Mouse (Mus musculus) MEL (cell line): ENCODE measurements at regions not wholly inside any gene's neighbourhood (a gene's known extent, or its start where the extent isn't known, plus 50 kb on each side); places are given as distances from the start of the nearest gene placed in this dataset.

Experiments used
- DNase-seq: peaks from one replicate; pipeline ENCODE4 v3.0.0; 2011; ENCODE audit warnings: low read depth, low spot score
- H3K27ac ChIP-seq: 2 replicates; pipeline ENCODE4 v1.5.1; 2012; ENCODE audit warnings: low read depth, mild to moderate bottlenecking, control low read depth, low read length, moderate library complexity; ENCODE audit not compliant: control insufficient read depth
- H3K27me3 ChIP-seq, 2 experiments: fragments of 150-350 bp in 1 of 2; sonication (generic) in 1 of 2; 2 replicates each; pipeline ENCODE4 v1.6.1; 2012; ENCODE audit warnings: low read length in 2 of 2, mild to moderate bottlenecking in 2 of 2, improper control_type of control experiment in 1 of 2, moderate library complexity in 1 of 2; ENCODE audit not compliant: insufficient read depth in 2 of 2, control insufficient read depth in 1 of 2
- H3K36me3 ChIP-seq, 2 experiments: 2 replicates each; pipeline ENCODE4 v1.6.1; 2012 to 2014; ENCODE audit warnings: low read length in 2 of 2, improper control_type of control experiment in 1 of 2, inconsistent platforms in 1 of 2, mild to moderate bottlenecking in 1 of 2; ENCODE audit not compliant: insufficient read depth in 2 of 2, control insufficient read depth in 1 of 2
- H3K4me1 ChIP-seq, 2 experiments: fragments of 150-350 bp in 1 of 2; sonication (generic) in 1 of 2; 2 replicates each; pipeline ENCODE4 v1.6.1; 2012; ENCODE audit warnings: low read length in 2 of 2, improper control_type of control experiment in 1 of 2, mild to moderate bottlenecking in 1 of 2; ENCODE audit not compliant: insufficient read depth in 2 of 2, control insufficient read depth in 1 of 2
- H3K4me3 ChIP-seq, 2 experiments: fragments of 150-350 bp in 1 of 2; sonication (generic) in 1 of 2; 2 replicates each; pipeline ENCODE4 v1.5.1; 2012; ENCODE audit warnings: low read depth in 2 of 2, low read length in 2 of 2, mild to moderate bottlenecking in 2 of 2, moderate library complexity in 2 of 2, control low read depth in 1 of 2, improper control_type of control experiment in 1 of 2; ENCODE audit not compliant: control insufficient read depth in 1 of 2, insufficient read depth in 1 of 2
- H3K79me2 ChIP-seq: 2 replicates; pipeline ENCODE4 v1.6.1; 2012; ENCODE audit warnings: mild to moderate bottlenecking, low read length, moderate library complexity; ENCODE audit not compliant: control insufficient read depth, poor library complexity, insufficient read depth
- H3K9ac ChIP-seq: 2 replicates; pipeline ENCODE4 v1.6.1; 2012; ENCODE audit warnings: low read depth, mild to moderate bottlenecking, control low read depth, low read length, moderate library complexity; ENCODE audit not compliant: control insufficient read depth, poor library complexity, severe bottlenecking
- H3K9me3 ChIP-seq: fragments of 150-350 bp; sonication (generic); replicated peaks from 2 replicates; pipeline ENCODE4 v1.6.1; 2012; ENCODE audit warnings: mild to moderate bottlenecking, low read length, improper control_type of control experiment, moderate library complexity; ENCODE audit not compliant: insufficient read depth
- CHD1 ChIP-seq: IDR thresholded peaks from 2 replicates; pipeline ENCODE4 v1.6.1; 2012; ENCODE audit warnings: low read depth, mild to moderate bottlenecking, inconsistent platforms, low read length, improper control_type of control experiment
- CHD2 ChIP-seq: IDR thresholded peaks from 2 replicates; pipeline ENCODE4 v1.6.1; 2011; ENCODE audit warnings: low read length, improper control_type of control experiment
- CTCF ChIP-seq, 3 experiments: IDR thresholded peaks in 2 of 3; conservative IDR thresholded peaks in 1 of 3; 2 replicates each; pipeline ENCODE4 v1.5.1; 2011 to 2012; ENCODE audit warnings: low read length in 3 of 3, low read depth in 2 of 3, mild to moderate bottlenecking in 2 of 3, improper control_type of control experiment in 1 of 3, inconsistent platforms in 1 of 3, mixed read lengths in 1 of 3, moderate library complexity in 1 of 3; ENCODE audit not compliant: control insufficient read depth in 1 of 3, insufficient read depth in 1 of 3, poor library complexity in 1 of 3, severe bottlenecking in 1 of 3
- E2F4 ChIP-seq: IDR thresholded peaks from 2 replicates; pipeline ENCODE4 v1.6.1; 2011; ENCODE audit warnings: low read depth, low read length, improper control_type of control experiment, borderline replicate concordance
- EP300 ChIP-seq, 2 experiments: IDR thresholded peaks; 2 replicates each; pipeline ENCODE4 v1.6.1; 2011; ENCODE audit warnings: improper control_type of control experiment in 2 of 2, low read length in 2 of 2, low read depth in 1 of 2, mild to moderate bottlenecking in 1 of 2
- ETS1 ChIP-seq: IDR thresholded peaks from 2 replicates; pipeline ENCODE4 v1.6.1; 2012; ENCODE audit warnings: low read depth, mild to moderate bottlenecking, inconsistent platforms, low read length, improper control_type of control experiment, moderate library complexity
- GABPA ChIP-seq: IDR thresholded peaks from 2 replicates; pipeline ENCODE4 v1.6.1; 2012; ENCODE audit warnings: low read depth, mild to moderate bottlenecking, inconsistent platforms, low read length, improper control_type of control experiment, moderate library complexity
- GATA1 ChIP-seq: IDR thresholded peaks from 2 replicates; pipeline ENCODE4 v1.6.1; 2011; ENCODE audit warnings: low read depth, low read length, improper control_type of control experiment
- JUND ChIP-seq: IDR thresholded peaks from 2 replicates; pipeline ENCODE4 v1.6.1; 2011; ENCODE audit warnings: low read depth, mild to moderate bottlenecking, improper control_type of control experiment, low read length
- MAFK ChIP-seq: IDR thresholded peaks from 2 replicates; pipeline ENCODE4 v1.6.1; 2011; ENCODE audit warnings: low read depth, mild to moderate bottlenecking, low read length, improper control_type of control experiment, borderline replicate concordance
- MAX ChIP-seq: IDR thresholded peaks from 2 replicates; pipeline ENCODE4 v1.6.1; 2011; ENCODE audit warnings: low read length, improper control_type of control experiment
- MEF2A ChIP-seq: IDR thresholded peaks from 2 replicates; pipeline ENCODE4 v1.6.1; 2014; ENCODE audit warnings: low read depth, mild to moderate bottlenecking, inconsistent platforms, low read length, improper control_type of control experiment; ENCODE audit not compliant: poor library complexity, insufficient replicate concordance, severe bottlenecking; ENCODE audit errors: extremely low read depth
- MXI1 ChIP-seq: IDR thresholded peaks from 2 replicates; pipeline ENCODE4 v1.6.1; 2011; ENCODE audit warnings: mild to moderate bottlenecking, low read depth, low read length, improper control_type of control experiment
- MYC ChIP-seq: IDR thresholded peaks from 2 replicates; pipeline ENCODE4 v1.6.1; 2011; ENCODE audit warnings: low read depth, mild to moderate bottlenecking, low read length, improper control_type of control experiment, moderate library complexity
- NELFE ChIP-seq: IDR thresholded peaks from 2 replicates; pipeline ENCODE4 v1.6.1; 2011; ENCODE audit warnings: low read depth, low read length, improper control_type of control experiment
- NRF1 ChIP-seq: IDR thresholded peaks from 2 replicates; pipeline ENCODE4 v1.6.1; 2014; ENCODE audit warnings: low read depth, mild to moderate bottlenecking, inconsistent platforms, low read length, improper control_type of control experiment, moderate library complexity; ENCODE audit not compliant: poor library complexity, insufficient read depth, severe bottlenecking
- POLR2A ChIP-seq, 2 experiments: IDR thresholded peaks; 2 replicates each; pipeline ENCODE4 v1.6.1; 2011 to 2012; ENCODE audit warnings: low read length in 2 of 2, mild to moderate bottlenecking in 2 of 2, control low read depth in 1 of 2, improper control_type of control experiment in 1 of 2, low read depth in 1 of 2, moderate library complexity in 1 of 2; ENCODE audit not compliant: control insufficient read depth in 1 of 2, insufficient read depth in 1 of 2, poor library complexity in 1 of 2
- SIN3A ChIP-seq: IDR thresholded peaks from 2 replicates; pipeline ENCODE4 v1.6.1; 2012; ENCODE audit warnings: low read length, improper control_type of control experiment, inconsistent platforms
- SMC3 ChIP-seq: IDR thresholded peaks from 2 replicates; pipeline ENCODE4 v1.6.1; 2011; ENCODE audit warnings: low read depth, low read length, improper control_type of control experiment
- UBTF ChIP-seq: IDR thresholded peaks from 2 replicates; pipeline ENCODE4 v1.6.1; 2012; ENCODE audit warnings: low read depth, mild to moderate bottlenecking, inconsistent platforms, low read length, improper control_type of control experiment, moderate library complexity, borderline replicate concordance; ENCODE audit not compliant: insufficient read depth
- USF1 ChIP-seq: IDR thresholded peaks from 2 replicates; pipeline ENCODE4 v1.6.1; 2014; ENCODE audit warnings: low read depth, mild to moderate bottlenecking, inconsistent platforms, low read length, improper control_type of control experiment, moderate library complexity
- ZC3H11A ChIP-seq: IDR thresholded peaks from 2 replicates; pipeline ENCODE4 v1.6.1; 2012; ENCODE audit warnings: low read depth, mild to moderate bottlenecking, inconsistent platforms, low read length, improper control_type of control experiment
- ZKSCAN1 ChIP-seq: IDR thresholded peaks from 2 replicates; pipeline ENCODE4 v1.6.1; 2012; ENCODE audit warnings: low read depth, mild to moderate bottlenecking, inconsistent platforms, low read length, improper control_type of control experiment, moderate library complexity
- ZNF384 ChIP-seq: IDR thresholded peaks from 2 replicates; pipeline ENCODE4 v1.6.1; 2012; ENCODE audit warnings: low read depth, mild to moderate bottlenecking, inconsistent platforms, low read length, improper control_type of control experiment

- Histone ChIP-seq H3K9ac (no peak overlapping the region), H3K4me3 (no peak overlapping the region), H3K79me2 (no peaks in the 10 kb centered on the region), H3K27ac (no peak overlapping the region), H3K36me3 (no peaks in the 10 kb centered on the region), H3K4me1 (no peaks in the 10 kb centered on the region), H3K27me3 (no peaks in the 10 kb centered on the region), H3K9me3 (no peaks in the 10 kb centered on the region)
- no peak for DNase-seq
- TF ChIP-seq MAFK (no peak), ZKSCAN1 (no peak), NELFE (no peak), GABPA (no peak), E2F4 (no peak)
These were observed 209.1 kb downstream of the Etnk1 start for GRCm38 (mm10) chr6:143375951-143376713.

GRCm38 (mm10) chr6:143377121-143377520, 210.1 kb downstream of the Etnk1 start:
- TF ChIP-seq USF1 (no peak), MYC (no peak), MXI1 (no peak), UBTF (no peak), NRF1 (no peak), SMC3 (no peak), CTCF (IDR thresholded peaks at IDR 0.05 in 2 of 3, conservative IDR thresholded peaks at IDR 0.05 in 1 of 3; ENCODE audit: control insufficient read depth in 1 of 3, insufficient read depth in 1 of 3, low read depth in 2 of 3, low read length in 3 of 3, poor library complexity in 1 of 3, severe bottlenecking in 1 of 3) (no peak), EP300 (IDR thresholded peaks at IDR 0.05; ENCODE audit: low read depth in 1 of 2, low read length in 2 of 2) (no peak), MEF2A (no peak), SIN3A (no peak), ETS1 (no peak), ZNF384 (no peak), CHD1 (no peak), MAFK (no peak), CHD2 (no peak), POLR2A (IDR thresholded peaks at IDR 0.05; ENCODE audit: control insufficient read depth in 1 of 2, insufficient read depth in 1 of 2, low read depth in 1 of 2, low read length in 2 of 2, poor library complexity in 1 of 2) (no peak), ZC3H11A (no peak), JUND (no peak), GATA1 (no peak), MAX (no peak)
- Histone ChIP-seq H3K27me3 (no peaks in the 10 kb centered on the region), H3K4me3 (no peak overlapping the region), H3K4me1 (no peaks in the 10 kb centered on the region), H3K9me3 (no peaks in the 10 kb centered on the region), H3K36me3 (no peaks in the 10 kb centered on the region), H3K9ac (no peak overlapping the region), H3K27ac (no peak overlapping the region), H3K79me2 (no peaks in the 10 kb centered on the region)
- DNase-seq: no peak
